Mouse (Mus musculus) thymus, adult 2 months (tissue): ENCODE data around the gene Recql.

Source experiments
- CTCF ChIP-seq: fragments of 200-500 bp; IDR thresholded peaks from 2 replicates; pipeline ENCODE4 v1.5.1; 2012; ENCODE audit warnings: mild to moderate bottlenecking, control low read depth, low read length, moderate library complexity, borderline replicate concordance; ENCODE audit not compliant: control insufficient read depth, poor library complexity, insufficient read depth; ENCODE audit errors: extremely low read depth
- POLR2A ChIP-seq: fragments of 200-500 bp; IDR thresholded peaks from 2 replicates; pipeline ENCODE4 v1.6.1; 2012; ENCODE audit warnings: mild to moderate bottlenecking, low read length, control low read depth, moderate library complexity; ENCODE audit not compliant: control insufficient read depth, poor library complexity, insufficient read depth; ENCODE audit errors: extremely low read depth

DNA sequence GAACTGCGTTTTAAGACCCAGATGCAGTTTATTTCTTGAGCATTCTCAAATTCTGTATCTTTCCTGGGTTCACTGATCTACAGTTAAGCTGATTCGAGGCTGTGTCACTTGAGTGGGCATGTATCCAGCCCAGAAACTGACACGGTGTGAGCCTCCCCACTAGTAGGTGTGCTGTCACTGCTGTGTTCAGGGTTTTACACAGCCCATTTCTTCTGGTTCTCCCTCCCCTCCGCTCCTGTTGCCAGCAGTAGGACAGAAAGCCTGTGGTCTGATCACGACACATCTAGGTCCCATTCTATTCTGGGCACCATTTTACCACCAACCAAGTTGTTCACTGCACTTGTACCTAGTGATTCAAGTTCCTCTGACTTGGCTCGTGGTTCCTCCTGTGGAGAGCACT is 8.9 kb upstream of the Recql start:
- no peak for TF ChIP-seq CTCF
- no peak for TF ChIP-seq POLR2A
